Mouse (Mus musculus) ovary, adult 2 months (tissue): Measurements from ENCODE around the gene Frg2f1. TPM values are rescaled to one million over a fixed set of nuclear protein-coding genes. Genes with fewer than 3 reads are reported as not detected.

Experiments used
- polyA plus RNA-seq: library from polyadenylated mRNA; depleted of rRNA; stranded (reverse); fragments of >200 nt; gene quantifications from 2 replicates; pipeline ENCODE4 v1.2.3, GENCODE M21; 2012; rRNA removed

The Frg2f1 gene
- 11.3 and 23.5 TPM in 2 replicates for polyA plus RNA-seq

GRCm38 (mm10) chr4:119539031-119539824 is at the start of gene Frg2f1:
Gene Frg2f1, minus strand, starts transcription at chr4:119539529.

GRCm38 (mm10) chr4:119536615-119537014 is 2.7 kb downstream of the Frg2f1 start, which contains the start of gene Foxj3:
Gene Foxj3, plus strand, starts transcription at chr4:119537004.

GRCm38 (mm10) chr4:119492291-119492932 is 46.9 kb downstream of the Frg2f1 start, which contains the start of gene Rimkla:
Gene Rimkla, minus strand, starts transcription at chr4:119492628.

Other genes starting within 250 kb of the Frg2f1 start
- gene Ybx1, start 244.9 kb downstream of the Frg2f1 start, polyA plus RNA-seq = 455 and 561 TPM in 2 replicates
- 3.3 and 7.1 TPM in 2 replicates for gene Ppih, start 219.0 kb downstream of the Frg2f1 start, polyA plus RNA-seq
- 3.0 and 3.4 TPM in 2 replicates for gene Ccdc30, start 124.0 kb downstream of the Frg2f1 start, polyA plus RNA-seq
- 22.3 and 22.9 TPM in 2 replicates for gene Ppcs, start 117.1 kb downstream of the Frg2f1 start, polyA plus RNA-seq
- gene Zmynd12, start 116.7 kb downstream of the Frg2f1 start, polyA plus RNA-seq = 7.7 and 10.0 TPM in 2 replicates
- 2.4 and 2.7 TPM in 2 replicates for gene Rimkla, start 46.9 kb downstream of the Frg2f1 start, polyA plus RNA-seq
- 17.8 and 27.6 TPM in 2 replicates for gene Foxj3, start 2.5 kb downstream of the Frg2f1 start, polyA plus RNA-seq
- gene Guca2a, start 98.2 kb upstream of the Frg2f1 start, polyA plus RNA-seq = not detected in 2 replicates
- 5.0 and 7.3 TPM in 2 replicates for gene Guca2b, start 119.4 kb upstream of the Frg2f1 start, polyA plus RNA-seq
- gene Hivep3, start 194.3 kb upstream of the Frg2f1 start, polyA plus RNA-seq = 10.1 and 12.6 TPM in 2 replicates